Mouse (Mus musculus) limb, embryonic 13.5 days (tissue): ENCODE results near the gene Zbtb38. TPM values are rescaled to one million over a fixed set of nuclear protein-coding genes. Genes with fewer than 3 reads are reported as not detected.

ENCODE experiments used
- ATAC-seq: fragments of 200-750 bp; cut with Nextera tagmentation; 2 replicates; pipeline ENCODE4 v1.8.0; 2017; ENCODE audit warnings: low read depth, moderate number of reproducible peaks, moderate TSS enrichment; ENCODE audit not compliant: low FRiP score
- H3K27ac ChIP-seq: fragments of 300-500 bp; sonication (generic); 2 replicates; pipeline ENCODE4 v1.5.1; 2015; ENCODE audit warnings: inconsistent platforms, mild to moderate bottlenecking, moderate library complexity
- H3K27me3 ChIP-seq: fragments of 300-500 bp; sonication (generic); 2 replicates; pipeline ENCODE4 v1.6.1; 2015; ENCODE audit warnings: mild to moderate bottlenecking, inconsistent platforms
- H3K36me3 ChIP-seq: fragments of 300-500 bp; sonication (generic); 2 replicates; pipeline ENCODE4 v1.6.1; 2015; ENCODE audit warnings: inconsistent platforms, mild to moderate bottlenecking, moderate library complexity
- H3K4me1 ChIP-seq: fragments of 300-500 bp; sonication (generic); 2 replicates; pipeline ENCODE4 v1.6.1; 2015; ENCODE audit warnings: inconsistent platforms
- H3K4me2 ChIP-seq: fragments of 300-500 bp; sonication (generic); replicated peaks from 2 replicates; pipeline ENCODE4 v1.6.1; 2015; ENCODE audit warnings: inconsistent platforms, mild to moderate bottlenecking, moderate library complexity
- H3K4me3 ChIP-seq: fragments of 300-500 bp; sonication (generic); 2 replicates; pipeline ENCODE4 v1.5.1; 2015; ENCODE audit warnings: moderate library complexity, mild to moderate bottlenecking, inconsistent platforms
- H3K9ac ChIP-seq: fragments of 300-500 bp; sonication (generic); 2 replicates; pipeline ENCODE4 v1.6.1; 2015; ENCODE audit warnings: mild to moderate bottlenecking, inconsistent platforms
- H3K9me3 ChIP-seq: fragments of 300-500 bp; sonication (generic); 2 replicates; pipeline ENCODE4 v1.6.1; 2016; ENCODE audit warnings: inconsistent platforms
- WGBS: fragments of 180-500 bp; shearing (Covaris S2); methylation state at CpG from one replicate; pipeline ENCODE4 v1.1.7; 2015; 5-methylcytosine and 5-hydroxymethylcytosine counted together
- polyA plus RNA-seq: library from polyadenylated mRNA; unstranded; fragments of >200 nt; fragmentation: Nextera tagmentation; extraction: Ambion mirVana; gene quantifications from 2 replicates; pipeline ENCODE4 v1.2.1, GENCODE M21; 2015

Gene Zbtb38
- polyA plus RNA-seq, 1 experiment from 2014 or later: 14.4 TPM

DNA sequence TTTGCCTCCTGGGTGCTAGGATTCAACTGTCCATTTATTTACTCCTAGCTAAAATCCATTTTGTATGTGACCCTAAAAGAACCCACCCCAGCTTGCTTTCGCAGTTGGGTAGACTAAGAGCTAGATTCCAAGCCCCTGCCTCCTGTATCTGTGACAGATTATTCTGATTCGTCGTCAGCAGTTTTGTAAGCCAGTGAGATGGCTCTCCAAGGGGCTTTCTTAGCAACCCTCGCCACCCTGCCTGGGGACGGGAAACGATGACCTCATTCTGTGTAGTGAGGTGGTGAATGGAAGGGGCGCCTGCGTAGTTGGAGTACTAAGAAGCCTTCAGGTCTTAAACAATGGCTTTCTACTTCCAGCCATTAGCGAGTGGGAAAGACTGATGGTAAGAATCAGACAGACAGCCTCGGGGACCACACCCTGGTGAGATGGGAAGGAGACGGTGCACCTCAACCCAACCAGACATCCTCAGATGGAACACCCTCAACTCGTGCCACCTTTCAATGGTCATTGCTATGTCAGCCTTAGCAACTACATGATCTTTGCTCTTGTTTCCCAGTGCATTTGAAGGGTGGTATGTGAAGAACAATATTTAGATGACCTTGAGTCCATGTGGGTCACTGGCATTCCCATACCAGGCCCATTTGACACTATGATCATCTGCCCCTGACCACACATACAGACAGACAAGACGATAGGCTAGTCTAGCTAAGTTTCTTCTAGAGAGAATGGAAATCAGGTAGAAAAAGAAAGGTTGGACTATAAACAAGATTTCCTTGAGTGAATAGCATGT, 13.9 kb downstream of the Zbtb38 start:
- Histone ChIP-seq H3K9ac (no peak overlapping the region), H3K27ac (no peak overlapping the region), H3K27me3 (no peaks in the 10 kb centered on the region), H3K4me1 (peaks cover 19% of the 10 kb centered on the region; the same call in 1 of the 2 replicates), H3K36me3 (no peaks in the 10 kb centered on the region), H3K9me3 (no peaks in the 10 kb centered on the region), H3K4me3 (no peak overlapping the region), H3K4me2 (no peak overlapping the region)
- ATAC-seq: no peak
- WGBS: 88% methylated on average over 13 of the region's 13 CpGs

DNA sequence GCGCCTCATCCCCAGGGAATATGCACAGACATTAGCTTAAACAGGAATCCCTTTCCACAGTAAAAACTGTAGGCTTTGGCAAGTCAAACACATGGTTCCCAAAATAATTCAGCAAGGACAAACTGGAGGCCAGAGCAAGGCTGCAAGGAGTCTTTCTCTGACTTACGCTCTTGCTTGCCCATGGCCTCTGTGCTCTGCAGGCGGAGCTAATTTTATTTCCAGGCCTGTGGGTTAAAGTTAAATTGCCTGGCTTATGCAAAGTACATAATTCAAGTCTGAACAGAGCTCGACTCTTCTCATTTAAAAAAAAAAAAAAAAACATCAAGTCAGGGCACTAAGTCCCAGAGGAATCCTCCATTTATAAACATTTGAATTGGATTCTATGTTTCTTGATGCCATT, 16.7 kb downstream of the Zbtb38 start:
- no peaks in the 10 kb centered on the region for H3K9me3 ChIP-seq
- no peak overlapping the region for H3K4me3 ChIP-seq
- no peak overlapping the region for H3K9ac ChIP-seq
- 41% methylated on average over 4 of the region's 4 CpGs for WGBS
- no peak overlapping the region for H3K27ac ChIP-seq
- no peaks in the 10 kb centered on the region for H3K36me3 ChIP-seq
- H3K27me3 ChIP-seq: no peaks in the 10 kb centered on the region
- H3K4me2 ChIP-seq: no peak overlapping the region
- no peak for ATAC-seq
- H3K4me1 ChIP-seq: peaks cover 14% of the 10 kb centered on the region; the same call in 1 of the 2 replicates

DNA sequence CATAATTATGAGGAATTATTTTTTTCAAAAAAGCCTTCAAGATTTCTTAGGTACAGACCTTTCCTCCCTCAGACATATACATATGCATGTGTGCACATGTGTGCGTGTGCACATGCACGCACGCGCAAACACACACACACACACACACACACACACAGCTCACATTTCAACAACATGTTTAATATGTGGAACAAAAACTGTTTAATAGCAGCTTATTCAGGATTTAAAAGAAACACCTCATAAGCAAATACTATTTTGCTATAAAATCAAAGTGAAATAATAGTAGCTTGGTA, 19.3 kb downstream of the Zbtb38 start:
- WGBS: 92% methylated on average over 4 of the region's 4 CpGs
- Histone ChIP-seq H3K27ac (no peak overlapping the region), H3K36me3 (no peaks in the 10 kb centered on the region), H3K27me3 (no peaks in the 10 kb centered on the region), H3K9ac (no peak overlapping the region), H3K4me1 (peaks cover 20% of the 10 kb centered on the region), H3K4me2 (no peak overlapping the region), H3K9me3 (no peaks in the 10 kb centered on the region), H3K4me3 (no peak overlapping the region)
- no peak for ATAC-seq

DNA sequence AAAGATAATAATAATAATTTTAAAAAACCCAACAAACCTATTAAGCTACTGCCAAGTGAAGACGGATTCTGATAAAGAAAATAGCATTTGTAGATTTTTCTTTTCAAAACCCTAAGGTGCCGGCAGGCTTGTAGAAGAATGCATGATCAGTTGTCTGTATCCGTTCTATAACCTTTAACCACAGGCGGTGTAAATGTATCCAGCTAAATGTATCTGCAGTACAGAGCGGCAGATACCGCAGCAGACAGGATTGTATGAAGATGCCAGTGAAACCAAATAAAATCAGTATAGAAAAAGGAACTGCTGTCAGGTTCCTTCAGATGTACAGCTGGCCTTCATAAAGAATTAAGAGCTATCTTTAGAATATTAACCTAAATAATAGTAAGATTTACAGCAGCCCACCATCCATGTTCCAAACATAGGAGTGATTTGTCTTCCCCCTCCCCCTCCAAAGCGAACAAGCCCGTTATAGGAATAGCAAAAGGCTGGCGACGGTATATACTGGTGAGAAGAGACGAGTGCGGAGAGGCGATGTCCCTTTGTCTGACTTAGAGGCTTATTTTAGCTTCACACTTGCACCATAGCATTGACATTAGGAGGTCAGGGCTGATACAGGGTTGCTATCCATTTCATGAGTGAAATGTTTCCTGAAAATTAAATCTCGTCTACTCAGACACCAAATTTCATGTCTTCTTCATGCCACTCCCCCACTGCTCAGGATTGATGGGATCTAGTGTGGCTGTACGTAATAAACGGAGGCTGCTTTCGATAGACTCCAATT, 19.8 kb downstream of the Zbtb38 start:
- no peak overlapping the region for H3K4me3 ChIP-seq
- WGBS: 79% methylated on average over 17 of the region's 17 CpGs
- H3K27ac ChIP-seq: no peak overlapping the region
- peaks cover 25% of the 10 kb centered on the region for H3K4me1 ChIP-seq
- no peak for ATAC-seq
- H3K4me2 ChIP-seq: no peak overlapping the region
- H3K27me3 ChIP-seq: no peaks in the 10 kb centered on the region
- no peaks in the 10 kb centered on the region for H3K9me3 ChIP-seq
- no peak overlapping the region for H3K9ac ChIP-seq
- H3K36me3 ChIP-seq: no peaks in the 10 kb centered on the region

- ATAC-seq: no peak
- no peak overlapping the region for H3K27ac ChIP-seq
- WGBS: 49% methylated on average over 14 of the region's 14 CpGs
- H3K9ac ChIP-seq: peak overlapping the region; percentile 9; the same call in 1 of the 2 replicates
- H3K36me3 ChIP-seq: no peaks in the 10 kb centered on the region
- peak overlapping the region; percentile 17 for H3K4me3 ChIP-seq
- H3K27me3 ChIP-seq: no peaks in the 10 kb centered on the region
- peaks cover 31% of the 10 kb centered on the region for H3K4me1 ChIP-seq
- peak overlapping the region; percentile 38 for H3K4me2 ChIP-seq
- H3K9me3 ChIP-seq: no peaks in the 10 kb centered on the region
Measured at GRCm38 (mm10) chr9:96731961-96732511, 20.6 kb downstream of the Zbtb38 start.

- Histone ChIP-seq H3K4me3 (no peak overlapping the region), H3K4me2 (no peak overlapping the region), H3K9me3 (no peaks in the 10 kb centered on the region), H3K27ac (no peak overlapping the region), H3K36me3 (no peaks in the 10 kb centered on the region), H3K4me1 (peaks cover 39% of the 10 kb centered on the region), H3K9ac (no peak overlapping the region), H3K27me3 (no peaks in the 10 kb centered on the region)
- 76% methylated on average over 19 of the region's 19 CpGs for WGBS
- ATAC-seq: no peak
Measured at GRCm38 (mm10) chr9:96731039-96731895, 21.4 kb downstream of the Zbtb38 start.

DNA sequence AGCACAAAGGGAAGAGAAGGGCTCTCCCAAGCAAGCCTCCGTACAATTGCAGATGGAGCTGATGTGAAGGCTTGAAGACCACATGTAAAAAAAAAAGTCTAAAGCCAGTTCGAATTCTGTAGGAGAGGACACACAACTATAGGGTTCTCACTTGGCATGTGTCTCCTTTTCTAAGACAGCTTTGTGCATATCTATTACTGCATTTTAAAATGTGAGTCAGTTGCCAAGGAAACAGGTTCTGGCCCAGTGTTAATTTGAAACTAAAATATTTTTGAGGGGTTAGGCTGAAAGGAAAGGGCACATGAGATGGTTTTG, 22.4 kb downstream of the Zbtb38 start:
- H3K4me1 ChIP-seq: peaks cover 39% of the 10 kb centered on the region
- H3K27ac ChIP-seq: no peak overlapping the region
- H3K9ac ChIP-seq: no peak overlapping the region
- H3K4me3 ChIP-seq: no peak overlapping the region
- H3K36me3 ChIP-seq: no peaks in the 10 kb centered on the region
- WGBS: 82% methylated on average over 2 of the region's 2 CpGs
- H3K4me2 ChIP-seq: no peak overlapping the region
- ATAC-seq: no peak
- no peaks in the 10 kb centered on the region for H3K9me3 ChIP-seq
- no peaks in the 10 kb centered on the region for H3K27me3 ChIP-seq

DNA sequence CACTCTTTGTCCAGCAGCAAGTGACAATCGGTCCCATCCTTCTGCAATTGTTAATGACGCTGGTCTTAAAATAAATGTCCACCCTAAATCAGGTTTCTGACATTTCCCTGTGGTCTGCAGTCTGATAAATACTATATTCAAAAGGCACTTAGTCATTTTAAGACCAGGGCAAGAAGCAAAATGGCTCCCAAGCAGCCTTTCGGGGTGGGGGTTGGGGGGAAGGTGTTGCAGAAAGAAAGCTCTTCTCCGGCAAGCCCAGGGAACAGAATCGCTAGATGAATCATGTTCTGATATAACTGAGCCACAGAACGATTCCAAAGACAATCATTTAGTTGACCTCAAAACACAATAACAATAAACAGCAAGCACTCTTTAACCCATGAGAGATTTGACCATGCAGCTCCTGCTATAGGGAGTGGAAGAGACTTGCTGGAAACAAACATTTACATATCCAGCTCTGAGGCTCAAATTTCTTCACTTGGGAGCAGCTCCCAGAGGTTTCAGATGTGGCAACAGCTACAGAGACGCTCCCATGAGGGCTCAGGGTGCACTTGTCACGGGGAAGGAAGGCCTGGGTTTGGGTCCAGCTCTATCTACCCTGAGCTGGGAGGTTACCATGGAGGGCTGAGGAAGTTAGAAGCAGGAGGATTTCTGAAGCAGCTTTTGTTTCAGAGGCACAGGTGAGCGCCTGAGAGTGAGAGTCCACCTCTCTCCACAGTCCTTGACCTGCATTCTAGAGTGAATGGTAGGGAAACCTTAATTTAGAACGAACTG, 22.9 kb downstream of the Zbtb38 start:
- no peak for ATAC-seq
- H3K27ac ChIP-seq: no peak overlapping the region
- WGBS: 73% methylated on average over 10 of the region's 10 CpGs
- H3K9me3 ChIP-seq: no peaks in the 10 kb centered on the region
- H3K36me3 ChIP-seq: no peaks in the 10 kb centered on the region
- no peak overlapping the region for H3K4me3 ChIP-seq
- H3K4me1 ChIP-seq: peaks cover 37% of the 10 kb centered on the region
- no peaks in the 10 kb centered on the region for H3K27me3 ChIP-seq
- no peak overlapping the region for H3K4me2 ChIP-seq
- no peak overlapping the region for H3K9ac ChIP-seq

GRCm38 (mm10) chr9:96728338-96729162, 24.1 kb downstream of the Zbtb38 start:
- WGBS: 51% methylated on average over 16 of the region's 16 CpGs
- H3K4me3 ChIP-seq: no peak overlapping the region
- no peak for ATAC-seq
- no peaks in the 10 kb centered on the region for H3K36me3 ChIP-seq
- H3K9ac ChIP-seq: no peak overlapping the region
- no peaks in the 10 kb centered on the region for H3K27me3 ChIP-seq
- H3K27ac ChIP-seq: peak overlapping the region; percentile 69; the same call in 1 of the 2 replicates
- H3K9me3 ChIP-seq: no peaks in the 10 kb centered on the region
- H3K4me1 ChIP-seq: peaks cover 40% of the 10 kb centered on the region
- no peak overlapping the region for H3K4me2 ChIP-seq

DNA sequence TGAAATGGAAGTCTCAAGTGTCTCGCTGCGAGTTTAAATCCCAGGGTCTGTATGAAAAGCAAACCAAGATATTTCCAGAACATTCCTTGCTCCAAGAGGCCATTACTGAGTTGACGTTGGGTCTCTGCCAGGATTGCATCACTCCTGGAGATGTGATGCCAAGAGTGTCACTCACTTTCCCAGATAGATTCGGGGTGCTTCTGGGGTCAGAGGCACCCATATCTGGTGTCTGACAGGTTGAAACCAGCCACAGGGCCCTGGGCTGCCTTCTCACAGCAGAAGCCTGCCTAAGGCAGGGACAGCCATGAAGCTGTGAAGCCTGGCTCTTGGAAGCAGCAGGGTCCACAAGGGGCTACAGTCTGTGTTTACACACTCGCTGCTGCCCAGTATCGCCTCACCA, 24.9 kb downstream of the Zbtb38 start:
- Histone ChIP-seq H3K4me1 (peaks cover 40% of the 10 kb centered on the region), H3K36me3 (no peaks in the 10 kb centered on the region), H3K9me3 (no peaks in the 10 kb centered on the region), H3K27me3 (no peaks in the 10 kb centered on the region), H3K4me2 (no peak overlapping the region), H3K27ac (peak overlapping the region; percentile 69), H3K9ac (no peak overlapping the region), H3K4me3 (no peak overlapping the region)
- ATAC-seq: no peak
- WGBS: 79% methylated on average over 6 of the region's 6 CpGs
